Mouse (Mus musculus): ENCODE data around the gene Rbbp4.
"Not testable (repeated sequence)": the region's sequence is repeated elsewhere in the genome, so short reads cannot be mapped to it uniquely, and the experiment has no call there.

Gene Rbbp4

DNA sequence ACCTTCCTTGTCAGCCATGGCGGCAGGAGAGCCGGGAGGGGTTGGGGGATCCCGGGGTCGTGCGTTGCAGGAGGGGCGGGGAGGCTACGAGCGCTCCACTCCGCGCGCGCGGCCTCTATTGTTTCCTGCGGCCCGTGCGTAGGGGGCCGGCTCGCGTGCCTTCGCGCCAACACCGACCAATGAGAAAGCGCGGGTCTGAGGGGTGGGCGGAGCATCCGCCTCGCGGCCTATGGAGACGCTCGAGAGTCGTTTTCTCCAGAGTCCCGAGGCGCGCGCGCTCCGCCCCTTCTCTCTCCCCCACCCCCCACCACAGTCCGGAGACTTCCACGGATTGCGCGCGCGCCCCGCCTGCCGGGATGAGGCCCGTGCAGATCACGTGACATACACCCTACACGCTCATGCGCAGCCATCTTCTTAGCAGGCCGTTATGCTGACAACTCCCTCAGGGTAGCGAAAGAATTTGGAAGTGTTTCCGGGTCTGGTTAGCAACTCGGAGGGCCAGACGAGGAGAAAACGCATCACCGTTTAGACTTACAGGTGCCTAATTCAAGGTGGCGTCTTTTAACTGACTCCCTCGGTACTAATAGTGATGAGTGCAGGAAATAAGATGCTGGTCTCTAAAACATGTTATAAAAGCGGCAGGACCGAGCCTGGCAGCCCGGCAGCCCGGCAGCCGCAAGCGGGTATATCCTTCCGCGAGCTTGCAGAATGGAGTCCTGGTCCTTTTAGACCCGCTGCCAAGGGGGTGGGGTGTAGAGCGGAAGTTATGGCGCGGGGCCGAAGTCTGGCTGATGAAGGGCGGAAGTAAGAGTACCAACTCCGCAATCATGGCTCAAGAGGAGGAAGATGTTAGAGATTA, at the start of gene Rbbp4, which contains the start of gene Zbtb8os:
Gene Rbbp4 (minus strand): TSS at position 155 of the 859 bp plus-strand sequence.
Gene Zbtb8os (plus strand): TSS at position 480 of the 859 bp plus-strand sequence.
- peak; percentile 97 for DNase-seq (ENCODE audit: low read depth, low spot score)

DNA sequence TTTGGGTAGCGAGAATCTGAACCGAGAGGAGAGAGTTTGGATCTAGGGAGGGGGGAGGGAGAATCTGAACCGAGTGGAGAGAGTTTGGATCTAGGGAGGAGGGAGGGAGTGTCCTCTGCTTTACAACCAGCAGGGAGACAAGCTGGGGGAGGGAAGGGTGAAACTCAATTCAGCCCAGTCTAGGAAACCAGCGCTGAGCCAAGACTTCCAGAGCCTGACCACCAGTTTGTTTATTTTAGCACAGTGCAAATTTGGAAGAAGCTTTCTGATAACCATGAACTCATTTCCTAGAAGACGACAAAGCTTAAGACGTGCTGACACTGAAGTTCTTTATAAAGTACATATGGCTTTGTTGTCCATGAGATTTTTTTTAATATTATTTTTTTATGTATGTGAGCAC, 49.3 kb upstream of the Rbbp4 start:
- no peak for DNase-seq (ENCODE audit: low read depth, low spot score)

DNA sequence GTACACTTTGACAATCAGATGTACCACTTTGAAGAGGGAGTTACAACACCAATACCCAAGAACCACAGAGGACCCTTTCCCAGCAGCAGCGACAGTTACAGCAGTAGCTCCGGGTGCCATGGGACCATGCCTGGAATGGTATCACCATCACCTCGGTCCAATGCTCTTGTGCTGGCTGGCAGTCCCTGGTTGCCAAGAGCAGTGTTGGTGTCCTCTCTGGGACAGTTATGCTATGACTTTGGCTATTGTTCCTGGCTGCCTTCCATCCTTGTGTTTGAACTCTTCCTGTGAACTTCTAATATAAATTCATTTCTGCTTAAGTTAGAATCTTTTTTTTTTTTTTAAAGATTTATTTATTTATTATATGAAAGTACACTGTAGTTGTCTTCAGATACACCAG, 48.4 kb upstream of the Rbbp4 start:
- no peak for DNase-seq (ENCODE audit: low read depth, low spot score)

DNA sequence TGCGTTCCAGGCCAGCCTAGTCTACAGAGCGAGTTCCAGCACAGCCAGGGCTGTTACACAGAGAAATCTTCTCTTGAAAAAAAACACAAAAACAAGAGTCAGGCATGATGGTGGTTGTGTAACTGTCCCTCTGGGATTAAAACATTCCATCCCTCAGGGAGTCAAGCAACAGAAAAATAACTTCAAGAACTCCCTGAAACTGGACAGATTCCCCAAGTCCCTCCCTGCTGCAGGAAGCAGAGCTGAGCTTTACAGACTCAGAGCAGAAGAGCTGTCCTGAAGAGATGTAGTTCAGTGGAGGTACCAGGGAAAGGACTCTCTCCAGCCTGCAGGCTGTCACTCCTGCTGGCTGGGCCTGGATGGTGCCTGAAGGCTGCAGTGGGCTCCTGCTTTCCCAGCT, 47.3 kb upstream of the Rbbp4 start:
- no peak for DNase-seq (ENCODE audit: low read depth, low spot score)

DNA sequence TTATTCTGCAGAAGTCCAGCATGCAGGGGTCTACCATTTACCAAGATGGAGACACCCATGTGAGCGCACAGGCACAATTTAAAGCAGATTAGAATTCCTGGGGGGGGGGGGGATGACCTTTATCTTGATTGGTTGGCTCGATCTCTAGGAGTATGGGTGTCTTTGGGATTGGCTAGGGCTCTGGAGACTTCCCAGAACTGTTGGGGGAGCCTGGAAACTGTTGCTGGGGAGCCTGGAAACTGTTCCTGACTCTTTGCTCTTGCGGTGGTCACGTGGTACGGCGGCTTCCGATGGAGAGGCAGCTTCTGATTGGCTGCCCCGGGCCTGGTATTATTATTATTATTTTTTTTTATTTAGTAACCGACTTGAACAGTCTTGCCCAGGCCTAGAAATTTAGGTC, 46.9 kb upstream of the Rbbp4 start:
- DNase-seq (ENCODE audit: low read depth, low spot score): peak; percentile 89

DNA sequence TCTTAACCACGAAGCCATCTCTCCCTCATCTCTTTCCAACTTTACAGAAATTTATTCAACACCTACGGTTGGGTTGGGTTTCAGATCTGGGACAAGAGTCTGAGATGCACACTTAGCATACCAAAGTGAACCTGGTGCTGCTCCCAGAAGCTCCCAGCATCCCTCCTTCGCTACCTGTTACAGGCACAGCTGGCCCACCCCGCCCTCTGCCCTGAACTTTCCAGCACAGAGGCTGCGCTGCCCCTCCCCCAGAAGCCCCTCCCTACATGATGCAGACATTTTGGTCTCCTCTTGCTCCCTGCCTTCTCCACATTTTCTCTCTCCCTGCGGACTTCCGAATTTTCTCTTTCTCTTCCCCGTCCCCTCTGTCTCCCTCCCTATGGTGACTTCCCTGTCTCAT, 46.0 kb upstream of the Rbbp4 start:
- DNase-seq (ENCODE audit: low read depth, low spot score): no peak

DNA sequence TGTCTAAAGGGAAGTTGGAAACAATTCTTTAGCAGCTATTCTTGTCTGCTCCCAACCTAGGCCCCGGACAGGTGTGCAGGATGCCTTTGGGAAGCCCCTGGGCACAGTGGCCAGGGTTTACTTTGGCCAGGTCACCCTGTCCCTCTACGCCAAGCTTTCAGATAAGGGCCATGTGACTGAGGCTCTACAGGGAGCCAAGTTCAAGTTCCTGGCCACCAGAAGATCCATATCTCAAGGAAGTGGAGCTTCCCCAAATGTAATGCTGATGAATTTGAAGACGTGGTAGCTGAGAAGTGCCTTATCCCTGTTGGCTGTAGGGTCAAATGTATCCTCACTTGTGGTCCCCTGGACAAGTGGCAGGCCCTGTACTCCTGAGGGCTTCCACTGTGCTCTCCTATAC, 44.6 kb upstream of the Rbbp4 start:
- DNase-seq (ENCODE audit: low read depth, low spot score): no peak

DNA sequence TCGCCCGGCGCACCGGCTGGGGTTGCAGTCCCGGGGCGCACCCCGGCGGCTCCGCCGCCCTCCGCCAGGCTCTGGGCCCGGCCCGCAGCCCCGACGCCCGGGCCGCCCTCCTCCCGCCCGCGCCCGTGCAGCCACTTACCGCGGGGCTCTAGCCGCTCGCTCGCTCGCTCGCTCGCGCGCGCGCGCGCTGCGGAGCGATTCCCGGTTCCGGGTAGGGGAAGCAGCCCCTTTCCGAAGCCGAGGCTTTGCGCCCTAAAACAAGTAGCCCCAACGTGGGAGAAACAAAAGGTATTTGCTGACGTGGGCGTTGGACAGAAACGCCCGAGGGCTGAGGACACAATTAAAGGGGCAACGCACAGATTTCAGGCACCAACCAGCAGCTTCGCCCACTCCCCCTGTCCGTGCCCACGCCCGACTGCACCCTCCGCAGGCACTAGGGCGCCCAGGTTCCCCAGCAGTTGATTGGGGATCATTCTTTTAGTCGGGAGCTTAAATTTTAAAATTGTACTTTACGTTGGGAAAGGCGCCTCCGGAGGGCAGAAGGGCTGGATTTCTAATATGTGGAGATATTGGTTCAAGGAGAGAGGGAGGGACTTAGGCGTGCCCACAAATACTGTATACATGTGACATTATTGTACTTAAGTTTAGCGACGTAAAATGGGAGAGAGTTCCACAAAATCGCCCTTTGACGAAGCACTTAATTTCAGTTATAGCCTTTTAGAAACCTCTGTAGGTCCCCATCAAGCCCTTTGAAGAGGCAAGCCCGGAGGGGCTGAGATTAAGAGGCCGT, 42.6 kb upstream of the Rbbp4 start, which contains the start of gene Zbtb8a:
Gene Zbtb8a (minus strand): TSS at position 516 of the 790 bp plus-strand sequence.
- no peak for DNase-seq (ENCODE audit: low read depth, low spot score)

DNA sequence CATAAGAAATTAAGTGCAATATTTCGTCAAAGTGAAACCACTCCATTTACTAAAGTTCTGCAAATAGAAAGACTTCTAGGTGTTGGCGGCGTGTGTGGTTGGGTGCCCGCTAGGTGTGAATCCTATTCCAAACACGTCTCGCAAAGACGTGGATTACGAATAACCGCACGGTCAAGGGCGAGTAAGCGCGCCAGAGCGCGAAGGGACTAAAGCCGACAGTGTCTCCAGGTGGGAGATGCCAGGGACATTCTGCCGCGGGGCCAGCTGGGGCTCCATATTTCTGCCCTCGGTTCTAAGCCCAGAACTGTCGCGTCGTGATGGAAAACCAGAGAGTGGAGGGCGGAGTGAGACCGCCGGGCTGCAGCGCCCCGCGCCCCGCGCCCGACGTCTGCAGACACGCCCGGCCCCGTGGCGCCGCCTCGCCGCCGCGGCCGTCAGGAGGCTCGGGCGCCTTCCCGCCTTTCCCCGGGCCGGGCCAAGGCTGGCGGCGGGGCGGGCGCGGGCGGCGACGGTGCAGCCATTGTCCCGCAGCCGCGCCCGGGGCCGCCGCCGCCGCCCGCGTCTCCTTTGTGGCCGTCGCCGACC, 41.9 kb upstream of the Rbbp4 start:
- no peak for DNase-seq (ENCODE audit: low read depth, low spot score)

DNA sequence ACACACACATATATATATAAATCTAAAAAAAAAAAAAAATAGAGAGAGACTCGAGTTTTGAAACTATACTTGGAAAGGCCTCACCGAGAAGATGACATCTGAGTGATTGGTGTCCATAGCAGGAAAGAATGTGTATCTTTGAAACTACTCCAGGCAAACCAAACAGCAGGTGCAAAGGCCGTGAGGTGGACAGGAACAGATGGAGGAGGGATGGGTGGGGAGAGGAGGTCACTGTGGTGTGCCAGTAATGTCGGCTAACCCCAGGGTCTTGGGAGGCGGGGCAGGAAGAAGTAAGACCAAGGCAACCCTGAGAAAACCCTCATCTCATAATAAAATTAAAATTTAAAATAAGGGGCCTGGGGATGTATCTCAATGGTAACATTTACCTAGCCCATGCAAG, 40.7 kb upstream of the Rbbp4 start:
- no peak for DNase-seq (ENCODE audit: low read depth, low spot score)

DNA sequence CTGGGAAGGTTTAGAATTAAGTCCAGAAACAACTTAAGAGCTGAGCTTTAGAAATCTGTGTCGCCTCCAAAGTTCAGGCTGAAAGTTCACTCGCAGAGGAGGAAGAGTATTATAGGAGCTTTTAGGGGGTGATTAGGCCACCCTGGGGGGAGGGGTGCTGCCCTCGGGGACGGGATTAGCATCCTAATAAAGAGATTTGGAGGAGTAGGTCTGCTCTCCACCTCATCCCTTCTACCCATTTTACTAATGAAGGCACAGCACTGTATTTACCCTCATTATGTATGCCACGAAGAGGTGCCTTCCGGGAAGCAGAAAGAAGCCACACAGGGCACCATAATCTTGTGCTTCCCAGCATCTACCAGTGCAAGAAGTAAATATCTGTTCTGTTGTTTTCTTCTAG, 39.8 kb upstream of the Rbbp4 start:
- no peak for DNase-seq (ENCODE audit: low read depth, low spot score)

DNA sequence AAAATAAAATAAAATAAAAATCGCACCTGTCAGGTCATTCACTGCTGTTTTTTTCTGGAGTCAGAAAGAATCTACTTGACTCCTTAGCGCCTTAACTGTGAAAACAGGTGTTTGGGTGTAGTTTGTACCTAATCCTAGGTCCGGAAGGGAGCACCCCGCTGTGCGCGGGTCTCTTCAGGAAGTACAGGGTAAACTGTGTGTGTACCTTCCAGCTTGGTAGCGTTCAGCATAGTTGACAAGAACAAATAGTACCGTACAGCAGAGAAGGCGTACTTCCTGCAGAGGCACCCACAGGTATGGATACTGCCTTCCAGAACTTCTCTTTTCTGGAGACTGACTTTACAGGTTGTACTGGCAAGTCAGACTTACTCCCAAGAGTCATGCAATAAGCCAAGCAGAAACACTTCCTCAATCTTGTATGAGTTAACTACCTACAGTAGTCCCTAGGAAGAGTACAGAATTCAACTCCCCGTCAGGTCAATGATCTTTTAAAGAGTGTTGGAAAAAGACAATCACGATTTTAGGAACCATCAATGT, 39.1 kb upstream of the Rbbp4 start:
- no peak for DNase-seq (ENCODE audit: low read depth, low spot score)

DNA sequence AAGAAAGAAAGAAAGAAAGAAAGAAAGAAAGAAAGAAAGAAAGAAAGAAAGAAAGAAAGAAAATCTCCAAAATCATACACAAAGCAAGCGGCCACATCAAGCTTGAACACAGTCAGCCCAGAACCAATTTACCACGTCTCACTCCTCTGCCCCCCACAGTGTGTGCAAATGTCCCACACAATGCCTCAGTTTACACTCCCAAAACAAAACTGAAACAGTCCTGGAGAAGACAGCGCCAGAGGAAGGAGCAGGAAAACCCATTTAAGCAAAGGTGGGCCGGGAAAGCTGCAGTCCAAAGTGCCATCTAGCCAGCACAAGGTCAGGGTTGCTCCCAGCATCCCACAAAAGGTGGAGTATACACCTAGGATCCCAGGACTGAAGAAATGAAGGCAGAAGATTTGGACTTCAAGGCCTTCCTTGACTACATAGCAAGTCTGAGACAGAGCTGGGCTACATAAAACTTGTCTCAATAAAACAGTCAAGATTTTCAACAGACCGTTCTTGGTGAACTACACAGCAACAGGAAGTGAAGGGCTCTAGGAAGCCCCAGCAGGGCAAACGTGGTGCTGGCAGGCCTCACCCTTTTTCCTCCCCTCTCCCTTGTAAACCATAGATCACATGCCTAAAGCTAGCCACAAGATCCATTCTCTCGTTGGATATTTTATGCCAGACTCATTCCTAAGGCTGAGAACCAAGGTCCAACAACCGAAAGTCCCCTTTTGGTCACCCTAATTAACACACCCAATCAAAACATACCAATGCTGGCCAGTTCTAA, 38.2 kb upstream of the Rbbp4 start:
- DNase-seq (ENCODE audit: low read depth, low spot score): no peak

DNA sequence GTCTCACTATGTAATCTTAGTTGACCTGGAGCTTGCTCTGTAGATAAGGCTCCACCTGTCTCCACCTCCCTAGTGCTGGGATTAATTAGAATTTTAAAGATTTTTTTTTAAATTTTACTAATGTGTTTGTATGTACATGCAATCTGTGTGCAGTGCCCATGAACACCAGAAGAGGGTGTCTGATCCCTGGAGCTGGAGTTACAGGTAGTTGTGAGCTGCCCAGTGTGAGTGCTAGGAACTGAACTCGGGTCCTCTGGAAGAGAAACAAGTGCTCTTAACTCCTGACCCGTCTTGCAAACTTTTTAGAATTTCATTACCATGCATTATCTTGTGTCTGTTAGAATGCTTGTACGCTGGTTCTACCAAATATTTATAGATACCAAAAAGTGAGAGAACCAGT, 36.2 kb upstream of the Rbbp4 start:
- no peak for DNase-seq (ENCODE audit: low read depth, low spot score)

DNA sequence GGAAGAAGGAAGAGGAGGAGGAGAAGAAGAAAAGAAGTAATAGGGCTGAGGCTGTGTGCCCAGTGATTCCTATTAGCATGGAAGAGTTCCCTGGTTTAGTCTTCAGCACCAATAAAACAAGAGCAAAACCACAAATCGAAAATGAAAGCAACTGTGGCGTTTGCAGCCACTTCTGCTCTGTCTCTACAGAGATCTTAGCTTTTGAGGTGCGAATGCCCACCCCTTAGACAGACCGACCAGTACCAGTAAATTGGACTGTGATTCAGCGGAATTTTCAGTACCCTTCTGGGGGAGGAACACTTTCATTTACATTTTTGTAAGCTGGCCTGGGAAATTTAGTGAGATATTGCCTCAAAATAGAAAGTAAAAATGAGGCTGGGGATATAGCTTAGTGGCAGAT, 30.1 kb upstream of the Rbbp4 start:
- DNase-seq (ENCODE audit: low read depth, low spot score): no peak

DNA sequence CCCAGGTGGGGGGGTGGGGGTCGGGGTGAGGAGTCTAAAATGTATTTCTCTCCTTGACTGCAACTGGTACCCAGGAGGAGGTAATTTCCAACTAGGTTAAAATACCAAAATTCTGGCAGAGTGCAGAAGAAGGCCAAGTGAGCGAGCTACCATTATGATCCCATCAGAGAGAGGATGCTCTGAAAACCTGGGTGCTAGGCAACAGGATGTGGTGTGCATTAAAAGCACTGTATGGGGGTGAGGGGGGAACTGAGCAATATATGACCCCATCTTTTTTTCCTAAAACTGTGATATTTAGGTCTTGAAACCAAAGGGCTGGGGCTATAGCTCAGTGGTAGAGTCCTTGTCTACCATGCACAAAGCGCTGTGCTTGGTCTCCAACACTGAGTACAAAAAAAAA, 29.2 kb upstream of the Rbbp4 start:
- no peak for DNase-seq (ENCODE audit: low read depth, low spot score)

DNA sequence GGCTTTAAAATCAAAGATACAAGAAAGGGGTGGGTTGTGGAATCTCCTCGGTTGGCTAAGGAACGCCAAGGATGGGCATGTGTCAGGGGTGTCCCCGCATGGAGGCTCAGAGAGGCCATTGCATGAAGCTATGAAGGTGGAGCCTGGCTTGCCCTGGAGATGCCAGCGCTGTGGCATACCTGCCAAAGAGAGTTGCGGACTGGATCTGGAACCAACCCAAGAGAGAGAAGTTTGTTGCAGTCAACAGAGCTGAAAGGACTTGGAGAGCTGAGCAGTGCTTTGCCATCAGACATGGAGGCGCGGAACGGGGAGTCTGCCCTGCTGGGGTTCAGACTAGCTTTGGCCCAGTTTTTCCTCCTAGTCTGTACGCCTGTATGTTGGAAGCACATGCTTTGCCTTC, 28.3 kb upstream of the Rbbp4 start:
- no peak for DNase-seq (ENCODE audit: low read depth, low spot score)

DNA sequence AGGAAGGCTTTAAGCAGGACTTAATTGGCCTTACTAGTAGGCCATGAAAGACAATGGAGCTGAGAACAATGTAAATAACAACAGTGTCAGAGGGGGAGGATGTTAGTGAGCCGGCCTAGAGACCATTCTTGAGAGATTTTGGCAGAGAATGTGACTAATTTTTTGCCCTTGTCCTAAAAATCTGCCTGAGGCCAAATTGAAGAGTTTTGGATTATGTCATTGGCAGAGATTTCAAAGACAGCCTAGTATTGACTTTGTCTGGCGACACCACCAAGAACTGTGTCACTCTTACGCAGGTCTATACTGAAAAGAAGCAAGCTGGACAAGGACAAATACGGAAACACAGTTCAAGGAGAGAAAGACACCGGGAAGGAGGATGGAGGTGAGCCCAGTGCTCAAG, 27.6 kb upstream of the Rbbp4 start:
- no peak for DNase-seq (ENCODE audit: low read depth, low spot score)

DNA sequence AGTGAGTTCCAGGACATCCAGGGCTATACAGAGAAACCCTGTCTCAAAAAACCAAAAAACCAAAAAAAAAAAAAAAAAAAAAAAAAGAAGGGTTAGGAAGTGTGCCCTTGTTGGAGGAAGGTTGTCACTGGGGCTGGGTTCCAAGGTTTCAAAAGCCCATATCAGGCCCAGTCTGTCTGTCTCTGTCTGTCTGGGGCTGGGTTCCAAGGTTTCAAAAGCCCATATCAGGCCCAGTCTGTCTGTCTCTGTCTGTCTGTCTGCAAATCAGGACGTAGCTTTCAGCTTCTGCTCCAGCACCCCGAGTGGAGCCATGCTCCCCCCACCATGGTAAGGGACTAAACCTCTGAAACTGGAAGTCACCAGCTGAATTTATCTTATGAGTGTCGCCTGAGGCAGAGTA, 27.1 kb upstream of the Rbbp4 start:
- DNase-seq (ENCODE audit: low read depth, low spot score): not testable (repeated sequence)

DNA sequence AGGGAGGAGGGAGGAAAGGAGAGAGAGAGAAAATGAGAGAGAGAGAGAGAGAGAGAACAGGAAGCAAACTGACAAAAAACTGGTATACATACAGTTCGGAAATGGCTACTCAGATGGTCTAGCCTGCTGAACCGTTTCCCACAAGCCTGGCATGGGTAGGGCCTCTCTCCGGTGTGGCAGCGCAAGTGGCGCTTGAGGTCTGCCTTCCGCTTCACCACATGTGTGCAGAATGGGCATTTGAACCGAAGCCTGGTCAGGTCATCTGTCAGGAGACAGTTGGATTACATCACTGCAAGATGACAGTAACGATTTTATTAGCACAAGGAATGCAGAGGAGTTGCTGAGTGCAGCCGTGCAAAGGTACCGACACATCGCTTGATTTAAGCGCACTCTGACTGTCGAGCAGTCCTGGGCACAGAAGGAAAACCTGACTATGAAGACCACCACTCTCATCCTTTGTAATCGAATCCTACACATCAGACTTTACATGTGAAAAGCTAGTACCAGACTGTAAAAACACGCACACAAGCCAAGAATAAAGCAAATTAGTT, 22.5 kb upstream of the Rbbp4 start:
- no peak for DNase-seq (ENCODE audit: low read depth, low spot score)

DNA sequence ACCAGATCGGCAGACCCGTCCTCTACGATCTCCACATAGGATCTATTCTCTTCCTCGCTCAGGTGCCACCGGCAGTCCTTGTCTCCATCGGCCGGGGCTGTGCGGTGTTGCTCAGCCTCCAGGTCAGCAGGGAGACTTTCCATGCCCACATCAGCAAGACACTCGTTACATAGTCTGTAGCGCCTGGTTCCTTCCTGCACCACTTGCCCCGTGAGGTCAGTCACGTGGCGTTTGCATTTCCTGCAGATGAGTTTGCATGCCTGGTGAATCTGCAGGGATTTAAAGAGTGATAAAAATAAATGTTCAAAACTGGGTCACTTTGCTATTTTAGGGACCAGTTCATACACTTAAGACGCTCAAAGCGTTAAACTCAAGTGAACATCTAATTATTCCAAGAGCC, 19.1 kb upstream of the Rbbp4 start:
- DNase-seq (ENCODE audit: low read depth, low spot score): no peak

All from WW6 (cell line).